ENCODE assay signal across 24 mouse cellular contexts in the genomic region with DNA sequence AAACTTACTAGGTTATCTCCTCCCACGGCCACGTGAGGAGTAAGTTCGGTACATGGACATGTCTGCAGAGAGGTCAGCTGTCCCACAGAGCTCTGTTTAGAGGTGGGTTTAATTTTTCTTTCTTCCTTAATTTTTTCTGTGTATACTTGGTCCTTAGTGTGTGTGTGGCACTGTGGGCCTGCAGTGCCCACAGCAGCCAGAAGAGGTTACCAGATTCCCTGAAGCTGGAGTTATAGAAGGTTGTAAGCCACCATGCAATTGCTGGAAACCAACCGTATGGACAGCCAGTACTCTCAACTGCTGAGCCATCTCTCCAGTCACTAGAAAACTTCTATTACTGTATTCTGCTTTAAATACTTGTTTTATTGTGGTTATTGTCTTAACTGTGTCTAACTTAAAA. TPM values are rescaled to one million over a fixed set of nuclear protein-coding genes. Genes with fewer than 3 reads are reported as not detected.
DNase-seq lines count a peak whose midpoint lies in the region; ATAC-seq and TF ChIP-seq lines count a peak whose summit lies in the region.
"Had no signal": no experiment of that assay in that cellular context is flagged by ENCODE, and none has a peak within 500 bp of the region (broad histone marks: within the 10 kb centered on the region; RNA-seq: fewer than 3 reads in every experiment).

No protein-coding gene starts in this region.

- no peak overlapping the region for H3K4me3 ChIP-seq in gastrocnemius, adult 2 months
- no peak overlapping the region for H3K4me3 ChIP-seq in layer of hippocampus, adult 2 months
- H3K4me3 ChIP-seq in lung, postnatal 0 days (ENCODE audit: low read depth, low read length): no peak overlapping the region
- H3K4me3 ChIP-seq: forebrain, embryonic 10.5 days; hindbrain, embryonic 15.5 days; limb, embryonic 12.5 days; megakaryocyte, embryonic 14.5 days; stomach, embryonic 15.5 days had no signal

- intact Hi-C loops in gastrocnemius, adult 2 months (cut with DNase I): loop anchor here (5.0 kb wide), 1 partner anchor 210 kb away; no protein-coding TSS in a partner anchor

- DNase-seq in gastrocnemius, adult 2 months: no peak
- DNase-seq in gastrocnemius, adult 8-10 months (ENCODE audit: low spot score in 2 of 2): no peak
- DNase-seq in layer of hippocampus, adult 2 months (ENCODE audit: low spot score in 2 of 2): no peak
- no peak for DNase-seq in layer of hippocampus, adult 9-10 months (ENCODE audit: low spot score)
- DNase-seq in lung, postnatal 0 days (ENCODE audit: low spot score): no peak
- no peak for DNase-seq in lung, adult 18-20 months
- no peak for DNase-seq in embryo, embryonic 10 days (ENCODE audit: low spot score)
- DNase-seq: adrenal gland, postnatal 25 days; cerebellum, adult 9-10 months; heart, postnatal 4 days; kidney, postnatal 10 days; lung, postnatal 14 days; thymus, adult 18-20 months; thymus, postnatal 36 days had no signal

- peak; percentile 55 for TF ChIP-seq CTCF in gastrocnemius, adult 2 months (IDR thresholded peaks at IDR 0.05)
- TF ChIP-seq CTCF in layer of hippocampus, adult 2 months (conservative IDR thresholded peaks at IDR 0.05): peak; percentile 69
- TF ChIP-seq CTCF in lung, postnatal 0 days (IDR thresholded peaks at IDR 0.05): peak; percentile 44

- no peaks in the 10 kb centered on the region for H3K27me3 ChIP-seq in lung, postnatal 0 days (replicated peaks; ENCODE audit: insufficient read depth, low read length)
- H3K27me3 ChIP-seq: hindbrain, embryonic 15.5 days; limb, embryonic 12.5 days; megakaryocyte, embryonic 14.5 days; stomach, embryonic 15.5 days had no signal

- no peaks in the 10 kb centered on the region for H3K9me3 ChIP-seq in lung, postnatal 0 days (ENCODE audit: low read length)
- H3K9me3 ChIP-seq: forebrain, embryonic 10.5 days; hindbrain, embryonic 15.5 days; limb, embryonic 12.5 days; megakaryocyte, embryonic 14.5 days; stomach, embryonic 15.5 days had no signal

- H3K9ac ChIP-seq in lung, postnatal 0 days (replicated peaks; ENCODE audit: low read depth): no peak overlapping the region
- H3K9ac ChIP-seq: hindbrain, embryonic 15.5 days; limb, embryonic 12.5 days; liver, embryonic 14.5 days; stomach, embryonic 15.5 days had no signal

- no peaks in the 10 kb centered on the region for H3K4me1 ChIP-seq in lung, postnatal 0 days (ENCODE audit: insufficient read depth, low read depth, low read length)
- H3K4me1 ChIP-seq: hindbrain, embryonic 15.5 days; limb, embryonic 12.5 days had no signal

- H3K4me2 ChIP-seq in lung, postnatal 0 days (replicated peaks; ENCODE audit: low read depth, low read length): no peak overlapping the region
- H3K4me2 ChIP-seq: hindbrain, embryonic 15.5 days; limb, embryonic 12.5 days; stomach, embryonic 15.5 days had no signal

- no peak for ATAC-seq in lung, postnatal 0 days
- ATAC-seq: CD4-positive, CD25-positive, alpha-beta regulatory T cell, adult 4 months; intestine, embryonic 16.5 days; midbrain, embryonic 16.5 days had no signal

- peaks cover 8% of the 10 kb centered on the region; the same call in 1 of the 2 replicates for H3K36me3 ChIP-seq in lung, postnatal 0 days (ENCODE audit: insufficient read depth, low read length)
- H3K36me3 ChIP-seq: stomach, embryonic 15.5 days had no signal

- WGBS in lung, postnatal 0 days: 92% methylated on average over 4 of the region's 4 CpGs

- no peak overlapping the region for H3K27ac ChIP-seq in gastrocnemius, adult 2 months
- peak overlapping the region; percentile 84 for H3K27ac ChIP-seq in layer of hippocampus, adult 2 months
- no peak overlapping the region for H3K27ac ChIP-seq in lung, postnatal 0 days (ENCODE audit: low read length)
- H3K27ac ChIP-seq: hindbrain, embryonic 15.5 days; limb, embryonic 12.5 days; liver, embryonic 14.5 days had no signal

- no peak for TF ChIP-seq EP300 in lung, postnatal 0 days (IDR thresholded peaks at IDR 0.05)

RNA-seq across cellular contexts. Expression of gene Aagab, which starts 29.6 kb away (rescaled TPM):
- total RNA-seq in gastrocnemius, adult 2 months (2021): 10 to 100 TPM; 11.1 to 12.2 TPM
- 10 to 100 TPM in 3 of 4 experiments, 1 to 10 TPM in 1; 9.9 to 13.6 (median 12.9) TPM for total RNA-seq in gastrocnemius, adult 8-10 months (2022)
- 10 to 100 TPM; 60.3 to 61.0 TPM for total RNA-seq in layer of hippocampus, adult 2 months (2021)
- polyA plus RNA-seq in lung, postnatal 0 days (2015; fragmentation: Nextera tagmentation; extraction: Ambion mirVana): 17.0 and 20.5 TPM in 2 replicates

RNA-seq across cellular contexts. Expression of gene Iqch, which starts 29.8 kb away (rescaled TPM):
- total RNA-seq in gastrocnemius, adult 2 months (2021): not detected
- total RNA-seq in gastrocnemius, adult 8-10 months (2022): not detected
- under 1 TPM in 1 of 2 experiments, not detected in 1; 0.10 TPM for total RNA-seq in layer of hippocampus, adult 2 months (2021)
- 0.06 and 0.24 TPM in 2 replicates for polyA plus RNA-seq in lung, postnatal 0 days (2015; fragmentation: Nextera tagmentation; extraction: Ambion mirVana)
- total RNA-seq: gastrocnemius, postnatal 4 days; heart, postnatal 4 days had no signal
- polyA plus RNA-seq: intestine, embryonic 16.5 days; liver, embryonic 14.5 days had no signal

Comparison
In these comparisons a context has a peak if more than half of its experiments do, and no peak if none do; other contexts are left out.
1. RNA of gene Aagab, which starts 29.6 kb away (total RNA-seq): 60.3 to 61.0 TPM in layer of hippocampus, adult 2 months; 9.9 to 13.6 TPM in gastrocnemius, adult 8-10 months and 11.1 to 12.2 TPM in gastrocnemius, adult 2 months; every median in the first group is over 4 times any median in the second.
2. Peak in every context shown above with its lines, with median percentiles within 50 percentile points of each other: CTCF ChIP-seq.